Mouse (Mus musculus) layer of hippocampus, adult 2 months (tissue): Measurements from ENCODE around the gene Hspa12a. TPM values are rescaled to one million over a fixed set of nuclear protein-coding genes. Genes with fewer than 3 reads are reported as not detected.

Experiments used
- DNase-seq, 2 experiments: peaks; one replicate each; pipeline ENCODE4 v3.0.0; 2022; ENCODE audit warnings: low spot score in 2 of 2
- H3K27ac ChIP-seq: fragments of 200-600 bp; 2 replicates; pipeline ENCODE4 v1.8.1; 2022
- H3K4me3 ChIP-seq: fragments of 200-600 bp; 2 replicates; pipeline ENCODE4 v1.8.1; 2022; ENCODE audit warnings: mild to moderate bottlenecking
- CTCF ChIP-seq: fragments of 200-600 bp; conservative IDR thresholded peaks from 2 replicates; pipeline ENCODE4 v1.8.1; 2022; ENCODE audit warnings: antibody characterized with exemption, mild to moderate bottlenecking, moderate library complexity
- microRNA-seq, 2 experiments: library from miRNA; unstranded; fragments of <30 nt; microRNA quantifications; one replicate each; pipeline ENCODE4 v1.2.0; 2021
- total RNA-seq, 2 experiments: library from RNA; stranded (reverse); gene quantifications; 2 replicates each; pipeline ENCODE4 v1.2.3; 2021

Hspa12a gene
- total RNA-seq, 2 experiments from 2014 or later: 239 to 246 TPM

GRCm38 (mm10) chr19:58789194-58789593 lies 154.3 kb downstream of the Hspa12a start:
- Histone ChIP-seq H3K4me3 (no peak overlapping the region), H3K27ac (peak overlapping the region; percentile 82)
- TF ChIP-seq CTCF: no peak
- DNase-seq: no peak

- DNase-seq: peak; percentile 44 to 50
- peak overlapping the region; percentile 79 for H3K27ac ChIP-seq
- no peak overlapping the region for H3K4me3 ChIP-seq
- TF ChIP-seq CTCF: no peak
These were observed 159.5 kb downstream of the Hspa12a start for GRCm38 (mm10) chr19:58783938-58784337.

DNA sequence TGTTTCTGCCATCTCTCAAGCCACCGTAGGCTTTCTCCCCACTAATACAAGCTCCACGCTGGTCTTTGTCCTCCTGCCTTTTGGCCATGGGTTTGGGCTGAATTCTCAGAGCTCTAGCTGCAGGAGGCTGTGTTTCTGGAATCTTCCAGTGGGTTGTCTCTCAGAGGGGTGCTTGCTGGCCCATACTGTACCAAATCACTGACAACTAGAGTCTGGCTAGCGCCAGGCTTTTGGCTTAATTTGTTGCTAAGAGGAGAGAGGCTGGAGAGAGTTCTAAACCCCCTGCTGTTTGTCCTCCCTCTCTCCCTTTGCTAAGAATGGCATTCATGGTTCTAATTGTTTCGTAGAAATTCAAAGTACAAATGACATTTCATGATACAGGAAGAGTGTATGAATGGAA lies 161.9 kb downstream of the Hspa12a start:
- H3K27ac ChIP-seq: peak overlapping the region; percentile 43; the same call in 1 of the 2 replicates
- H3K4me3 ChIP-seq: no peak overlapping the region
- TF ChIP-seq CTCF: no peak
- DNase-seq: no peak

GRCm38 (mm10) chr19:58776461-58776860 lies 167.0 kb downstream of the Hspa12a start:
- Histone ChIP-seq H3K27ac (no peak overlapping the region), H3K4me3 (no peak overlapping the region)
- TF ChIP-seq CTCF: no peak
- no peak for DNase-seq

- no peak overlapping the region for H3K4me3 ChIP-seq
- no peak overlapping the region for H3K27ac ChIP-seq
- TF ChIP-seq CTCF: no peak
- DNase-seq: no peak
These were observed 176.1 kb downstream of the Hspa12a start for GRCm38 (mm10) chr19:58767329-58767728.

DNA sequence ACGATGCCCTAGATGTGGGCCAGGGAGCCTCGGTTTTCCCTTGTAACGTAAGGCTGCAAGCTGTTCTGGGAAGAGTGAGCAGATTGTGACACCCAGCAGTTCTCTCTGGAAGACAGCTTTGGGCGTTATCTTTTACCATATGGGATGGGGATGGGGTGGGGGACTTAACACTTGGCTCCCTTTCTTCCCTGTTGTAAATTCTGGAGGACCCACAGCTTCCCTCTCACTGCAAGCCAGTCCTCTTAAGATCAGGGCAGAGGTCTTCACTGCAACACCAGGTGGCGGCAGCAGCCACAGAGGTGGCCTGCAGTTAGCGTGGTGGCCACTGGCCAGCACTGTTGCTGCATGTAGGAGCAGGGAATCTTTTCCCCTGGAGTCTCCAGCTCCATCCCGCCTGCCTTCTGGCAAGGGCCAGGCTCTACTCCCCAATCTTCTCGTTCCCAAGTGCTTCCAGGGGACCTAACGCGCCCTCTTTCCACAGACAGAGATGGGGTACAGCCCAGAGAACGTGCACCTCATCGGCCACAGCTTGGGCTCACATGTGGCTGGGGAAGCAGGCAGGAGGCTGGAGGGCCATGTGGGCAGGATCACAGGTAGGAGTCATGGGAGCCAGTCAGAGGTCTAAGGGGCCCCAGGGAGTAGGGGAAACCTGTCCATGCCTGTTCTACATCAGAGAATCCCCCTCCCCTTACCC lies 180.5 kb downstream of the Hspa12a start:
- peak; percentile 57 to 61 for DNase-seq

DNA sequence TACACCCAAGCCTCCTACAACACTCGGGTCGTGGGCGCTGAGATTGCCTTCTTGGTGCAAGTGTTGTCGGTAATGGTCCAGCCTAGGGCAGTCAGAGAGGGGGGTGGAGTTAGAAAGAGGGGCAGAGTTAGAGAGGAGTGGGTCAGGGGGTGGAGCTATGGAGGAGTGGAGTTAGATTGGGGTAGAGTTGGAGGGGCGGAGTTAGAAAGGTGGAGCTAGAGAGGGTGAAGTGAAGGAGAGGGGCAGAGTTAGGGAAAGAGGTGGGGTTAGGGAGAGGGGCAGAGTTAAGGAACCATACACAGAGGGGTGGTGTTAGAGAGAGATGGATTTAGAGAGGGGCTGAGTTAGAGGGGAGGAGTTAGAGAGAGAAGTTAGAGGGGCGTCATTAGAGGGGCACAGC lies 181.1 kb downstream of the Hspa12a start:
- H3K27ac ChIP-seq: no peak overlapping the region
- no peak overlapping the region for H3K4me3 ChIP-seq
- TF ChIP-seq CTCF: no peak
- no peak for DNase-seq

More for the DNA sequence above, 180.5 kb downstream of the Hspa12a start:
- H3K4me3 ChIP-seq: no peak overlapping the region
- TF ChIP-seq CTCF: peak; percentile 81
- 0 out of 2 replicates have a peak overlapping the region, but pooled peaks have one; percentile 57 for H3K27ac ChIP-seq

DNA sequence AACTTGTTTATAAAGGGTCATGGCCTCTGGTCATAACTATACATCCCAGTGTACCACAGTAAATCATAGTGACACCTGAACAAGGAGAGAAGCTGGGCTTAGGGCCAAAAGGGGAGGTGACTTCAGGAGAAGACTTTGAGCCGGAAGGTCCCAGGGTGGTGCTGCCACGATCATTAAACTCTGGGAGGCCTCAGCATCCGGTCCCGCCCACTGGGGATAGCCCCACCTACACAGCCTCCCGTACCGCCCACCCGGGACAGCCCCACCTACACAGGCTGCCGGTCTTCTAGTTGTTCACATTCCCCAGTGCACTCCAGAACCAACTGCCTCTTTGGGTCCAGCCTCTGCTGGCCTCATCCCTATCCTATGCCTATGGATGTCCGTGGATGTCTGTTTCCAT lies 184.0 kb downstream of the Hspa12a start, which contains the start of gene Pnliprp2:
Pnliprp2 (plus strand) TSS at position 297 of the 400 bp plus-strand sequence.
- H3K27ac ChIP-seq: no peak within 1 kb of the TSS
- DNase-seq: no peak
- H3K4me3 ChIP-seq: no peak within 1 kb of the TSS
- no peak for TF ChIP-seq CTCF

DNA sequence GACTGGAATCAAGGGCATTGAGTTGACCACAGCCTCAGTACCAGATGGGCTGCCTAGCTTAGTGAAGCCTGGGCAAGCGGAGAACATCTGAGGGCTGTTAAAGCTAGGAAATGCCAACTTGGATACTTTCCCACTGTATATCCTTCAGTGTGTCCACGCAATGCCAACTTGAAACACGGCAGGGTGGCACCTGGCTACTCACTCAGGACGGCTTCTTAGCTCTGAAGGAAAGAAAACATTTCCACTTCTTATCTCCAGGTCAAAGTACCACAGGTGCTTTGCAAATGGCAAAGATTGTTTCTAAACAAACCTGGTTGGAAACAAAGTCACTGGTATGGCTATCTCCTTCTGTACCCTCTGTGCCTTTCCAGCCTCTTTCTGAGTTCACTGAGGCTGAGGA lies 184.6 kb downstream of the Hspa12a start:
- no peak for DNase-seq
- no peak overlapping the region for H3K27ac ChIP-seq
- H3K4me3 ChIP-seq: no peak overlapping the region
- TF ChIP-seq CTCF: no peak

DNA sequence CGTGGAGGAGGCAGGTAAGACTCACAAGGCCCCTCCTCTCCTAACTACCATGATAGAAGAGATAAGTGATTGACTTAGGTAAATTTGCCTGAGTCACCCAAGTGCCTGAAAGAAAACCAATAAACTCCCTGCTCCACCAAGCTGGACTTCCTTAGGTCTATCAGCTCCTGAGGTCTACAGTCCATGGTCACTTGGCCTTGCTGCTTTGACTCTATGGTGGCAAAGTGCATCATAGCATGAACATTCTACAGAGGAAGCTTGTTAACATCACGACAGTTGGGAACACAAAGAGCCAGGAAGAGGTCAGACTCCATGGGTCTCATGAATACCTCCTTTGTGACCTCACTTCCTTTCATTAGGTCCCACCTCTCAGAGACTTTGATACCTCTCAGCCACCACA lies 191.9 kb downstream of the Hspa12a start:
- no peak overlapping the region for H3K4me3 ChIP-seq
- no peak overlapping the region for H3K27ac ChIP-seq
- no peak for DNase-seq
- no peak for TF ChIP-seq CTCF

- Histone ChIP-seq H3K27ac (no peak overlapping the region), H3K4me3 (no peak overlapping the region)
- TF ChIP-seq CTCF: no peak
- peak in 1 of 2 experiments; percentile 42 for DNase-seq
These were observed 192.6 kb downstream of the Hspa12a start for GRCm38 (mm10) chr19:58750822-58751221.

GRCm38 (mm10) chr19:58747498-58748000 lies 195.9 kb downstream of the Hspa12a start:
- no peak overlapping the region for H3K27ac ChIP-seq
- DNase-seq: no peak
- no peak for TF ChIP-seq CTCF
- H3K4me3 ChIP-seq: no peak overlapping the region

Small RNAs within 50 kb of the gene (microRNA-seq; reads per million reads assigned to microRNA genes)
- gene Mir3086: 29.1 to 32.3 reads per million in 2 experiments

Other genes with a start within 250 kb of the Hspa12a start
- gene Pnliprp1, start 214.8 kb downstream of the Hspa12a start, total RNA-seq: not detected
- under 1 TPM in 1 of 2 experiments, not detected in 1; 0.22 TPM for gene Pnliprp2, start 183.9 kb downstream of the Hspa12a start, total RNA-seq
- gene 1700019N19Rik, start 149.2 kb downstream of the Hspa12a start, total RNA-seq: under 1 TPM in 1 of 2 experiments, not detected in 1; 0.37 TPM
- 1 to 10 TPM; 1.5 to 1.9 TPM for gene Eno4, start 229 bp downstream of the Hspa12a start, total RNA-seq
- gene Shtn1, start 132.4 kb upstream of the Hspa12a start, total RNA-seq: 10 to 100 TPM; 21.7 to 22.9 TPM
- gene Vax1, start 226.4 kb upstream of the Hspa12a start, total RNA-seq: 1 to 10 TPM in 1 of 2 experiments, under 1 TPM in 1; 0.84 to 1.7 TPM